Mouse (Mus musculus): ENCODE data around the gene Cby1.

Gene Cby1

GRCm38 (mm10) chr15:79677936-79678335 lies 18.9 kb downstream of the Cby1 start:
- in situ Hi-C loops (cut with MboI, MseI) = no loop called here

DNA sequence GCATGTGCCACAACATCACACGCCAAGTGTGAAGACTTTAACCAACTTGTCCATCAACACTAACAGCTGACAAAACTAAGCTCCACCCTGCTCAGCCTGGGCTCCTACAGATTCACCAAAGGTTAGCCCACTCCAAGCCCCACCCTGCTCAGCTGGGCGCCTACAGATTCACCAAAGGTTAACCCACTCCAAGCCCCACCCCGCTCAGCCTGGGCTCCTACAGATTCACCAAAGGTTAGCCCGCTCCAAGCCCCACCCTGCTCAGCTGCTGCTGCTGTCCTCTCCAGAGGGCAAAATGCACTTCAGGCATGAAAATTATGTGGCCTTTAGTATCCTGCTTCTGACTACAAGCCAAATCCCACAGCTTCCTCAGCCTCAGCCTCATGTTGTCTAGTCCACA lies 23.0 kb downstream of the Cby1 start:
- in situ Hi-C loops (cut with MboI, MseI) = no loop called here

GRCm38 (mm10) chr15:79683146-79683545 lies 24.1 kb downstream of the Cby1 start:
- in situ Hi-C loops (cut with MboI, MseI) = no loop called here

DNA sequence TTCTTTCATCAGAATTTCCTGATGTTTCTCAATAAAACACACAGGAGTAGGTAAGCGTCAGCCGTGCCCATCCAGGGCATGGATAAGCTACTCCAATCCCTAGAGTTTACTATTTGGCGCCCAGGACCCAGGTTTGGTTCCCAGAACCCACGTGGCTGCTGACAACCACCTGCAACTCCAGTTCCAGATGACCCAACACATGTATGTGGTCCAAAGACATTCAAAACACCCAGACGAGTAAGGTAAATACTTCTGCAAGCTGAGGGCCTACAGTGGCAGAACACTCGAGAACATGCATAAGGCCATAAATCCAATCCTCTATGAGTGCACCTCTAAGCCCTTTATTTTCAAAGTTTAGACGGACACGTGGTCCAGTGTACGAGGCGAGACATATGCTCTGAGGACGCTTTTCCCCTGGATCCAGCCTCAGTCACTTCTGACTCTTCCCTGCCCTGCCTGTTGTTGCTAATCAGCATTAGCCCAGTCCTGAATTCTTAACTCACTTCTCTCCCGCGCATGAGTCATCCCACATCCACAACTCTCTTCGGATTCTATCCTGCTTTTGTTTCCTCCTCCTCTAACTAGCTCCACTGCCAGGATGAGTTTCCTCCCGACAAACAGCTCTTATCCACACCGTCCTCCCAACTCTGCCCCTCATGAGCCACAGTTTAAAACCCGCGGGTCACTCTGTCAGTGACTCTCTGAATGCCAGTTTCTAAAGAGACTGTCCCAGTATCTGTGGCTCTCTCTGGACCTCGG lies 24.9 kb downstream of the Cby1 start:
- in situ Hi-C loops (cut with MboI, MseI) = no loop called here

DNA sequence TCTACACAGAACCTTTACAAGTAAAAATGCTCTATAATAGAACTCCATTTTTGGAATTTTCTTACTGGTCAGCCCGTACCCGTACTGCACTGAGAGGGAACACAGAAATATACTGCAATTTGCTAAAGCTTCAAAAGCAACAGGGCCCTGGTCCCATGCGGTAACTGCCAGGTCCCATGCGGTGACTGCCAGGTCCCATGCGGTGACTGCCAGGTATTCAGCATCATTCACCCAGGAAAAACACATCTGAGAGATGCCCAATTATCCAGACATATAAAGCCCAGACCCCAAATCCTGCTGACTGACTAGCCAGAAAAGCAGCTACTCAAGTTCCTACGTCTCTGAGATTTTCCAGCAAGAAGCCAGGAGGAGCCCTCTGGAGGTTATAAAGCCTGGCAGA lies 25.6 kb downstream of the Cby1 start:
- in situ Hi-C loops (cut with MboI, MseI) = no loop called here

GRCm38 (mm10) chr15:79685141-79685641 lies 26.2 kb downstream of the Cby1 start:
- in situ Hi-C loops (cut with MboI, MseI) = no loop called here

DNA sequence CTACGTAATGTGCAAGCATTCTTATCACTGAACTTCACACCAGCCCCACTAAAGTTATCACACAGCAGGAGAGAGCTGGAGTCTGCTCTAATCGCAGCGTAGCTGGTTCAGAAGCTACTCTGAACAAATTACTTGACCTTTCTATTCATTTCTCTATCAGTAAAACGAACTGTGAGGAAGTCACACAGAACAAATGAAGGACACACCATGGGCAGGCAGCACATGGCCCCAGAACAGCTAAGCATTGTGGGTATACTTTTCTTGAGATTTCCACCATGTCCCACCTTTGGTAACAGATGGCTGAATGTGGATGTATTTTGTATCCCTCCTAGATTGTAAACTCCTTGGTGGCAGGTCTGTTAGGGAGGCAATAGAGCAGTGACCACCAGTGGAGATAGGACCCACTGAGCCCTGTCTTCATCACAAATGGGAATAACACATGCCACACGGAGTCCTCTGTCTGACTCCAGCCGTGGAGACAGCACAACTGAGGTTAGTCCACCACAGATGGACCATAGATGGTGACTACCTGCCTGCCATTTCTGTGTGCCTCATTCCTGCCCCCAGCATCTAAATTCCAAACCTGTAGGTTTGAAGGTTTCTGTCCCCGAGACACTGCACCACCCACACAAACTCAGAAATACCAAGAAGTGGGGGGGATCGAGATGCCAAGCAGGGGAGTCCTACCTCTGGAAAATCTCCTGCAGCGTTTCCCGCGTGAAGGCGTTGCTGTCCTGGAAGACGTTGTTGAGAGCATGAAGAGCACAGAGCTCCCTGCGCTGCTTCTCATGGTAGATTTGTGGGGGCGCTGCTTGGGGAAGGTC lies 27.3 kb downstream of the Cby1 start:
- in situ Hi-C loops (cut with MboI, MseI) = no loop called here

- in situ Hi-C loops (cut with MboI, MseI) = no loop called here
These were observed 28.2 kb downstream of the Cby1 start for GRCm38 (mm10) chr15:79687175-79687574.

DNA sequence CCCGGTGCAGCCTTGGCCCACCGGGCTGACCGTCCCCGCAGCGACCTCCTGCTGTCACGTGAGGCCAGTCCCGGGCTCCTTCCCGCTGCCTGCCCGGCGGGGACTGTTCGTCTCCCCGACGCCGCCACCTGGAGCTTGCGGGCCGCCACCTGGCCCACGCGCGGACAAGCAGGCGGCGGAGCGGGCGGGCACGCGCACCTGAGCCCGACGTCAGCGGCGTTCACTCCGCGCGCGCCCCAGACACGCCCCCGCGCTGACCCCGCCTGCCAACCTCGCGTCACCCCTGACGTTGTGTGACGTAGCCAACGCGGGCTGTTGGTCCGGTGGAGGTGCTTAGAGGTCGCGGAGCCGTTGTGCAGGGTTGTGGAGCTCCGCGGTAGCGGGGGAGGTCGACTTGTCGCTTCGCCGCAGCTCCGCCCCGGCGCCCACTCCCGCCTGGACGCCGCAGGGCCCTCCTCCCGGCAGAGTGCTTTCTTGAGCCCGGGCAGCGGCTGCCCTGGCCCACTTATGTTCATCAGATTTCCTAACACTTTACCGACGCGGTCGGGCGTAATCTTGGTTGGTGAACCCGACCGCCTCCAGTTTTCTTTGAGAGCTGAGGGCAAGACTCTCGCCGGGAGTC lies 28.8 kb downstream of the Cby1 start, which contains the start of gene Josd1:
Gene Josd1 (minus strand): TSS at position 274 of the 622 bp plus-strand sequence.
- in situ Hi-C loops (cut with MboI, MseI) = no loop called here

DNA sequence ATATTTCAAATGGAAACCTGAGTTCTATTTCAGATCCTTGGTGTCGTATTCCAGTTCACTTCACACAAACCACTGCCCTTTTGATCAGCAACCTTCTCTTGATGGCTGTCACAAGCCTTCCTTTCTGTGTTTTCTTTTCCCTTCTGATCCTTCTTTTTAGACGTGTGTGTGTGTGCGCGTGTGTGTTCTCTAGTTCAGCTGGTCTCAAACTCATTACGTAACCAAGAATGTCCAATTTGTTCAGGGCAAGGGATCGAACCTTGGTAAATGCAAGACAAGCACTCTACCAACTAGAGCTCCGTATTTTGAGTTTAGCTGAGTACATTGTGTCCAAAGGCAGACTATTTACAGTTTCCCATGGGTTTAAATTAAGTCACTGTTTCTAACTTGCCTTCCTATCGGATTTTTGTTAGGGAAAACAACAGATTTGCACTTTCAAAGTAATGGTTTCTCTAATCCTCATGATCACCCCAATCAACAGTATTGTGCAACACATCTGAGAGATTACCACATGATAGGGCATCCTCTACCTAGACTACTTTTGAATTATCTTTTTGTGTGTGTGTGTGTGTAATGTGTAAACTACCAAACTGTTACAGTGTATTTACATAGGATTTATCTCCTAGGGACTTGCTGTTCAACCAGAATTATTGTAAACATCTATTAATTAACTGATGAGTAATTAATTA lies 29.4 kb downstream of the Cby1 start:
- in situ Hi-C loops (cut with MboI, MseI) = no loop called here

GRCm38 (mm10) chr15:79689662-79690425 lies 30.8 kb downstream of the Cby1 start:
- in situ Hi-C loops (cut with MboI, MseI) = no loop called here

GRCm38 (mm10) chr15:79690426-79691022 lies 31.5 kb downstream of the Cby1 start, which contains the start of gene Gtpbp1:
TSS of gene Gtpbp1 (plus strand) at chr15:79690845.
- in situ Hi-C loops (cut with MboI, MseI) = no loop called here

- in situ Hi-C loops (cut with MboI, MseI) = no loop called here
These were observed 32.1 kb downstream of the Cby1 start for GRCm38 (mm10) chr15:79691023-79691508.

- in situ Hi-C loops (cut with MboI, MseI) = no loop called here
These were observed 33.3 kb downstream of the Cby1 start for GRCm38 (mm10) chr15:79692334-79692733.

DNA sequence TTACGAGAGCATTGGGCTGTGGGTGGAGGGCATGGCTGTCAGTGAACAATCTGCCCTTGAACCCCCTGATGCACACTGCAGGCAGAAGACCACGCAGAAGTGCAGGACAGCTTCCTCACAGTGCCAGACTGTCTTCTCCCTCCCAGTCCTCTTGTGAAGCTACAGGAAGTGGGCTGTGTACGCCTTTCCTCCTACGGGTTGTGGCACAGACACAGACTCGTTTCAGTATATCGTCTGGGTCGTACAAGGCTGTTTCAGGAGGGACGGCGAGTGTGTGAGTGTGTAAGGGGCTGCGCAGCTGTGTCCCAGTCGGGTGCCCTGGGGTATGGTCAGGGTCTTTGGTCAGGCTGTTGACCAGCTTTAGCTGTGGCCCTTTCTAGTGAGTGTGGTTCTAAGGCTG lies 34.7 kb downstream of the Cby1 start:
- in situ Hi-C loops (cut with MboI, MseI) = no loop called here

DNA sequence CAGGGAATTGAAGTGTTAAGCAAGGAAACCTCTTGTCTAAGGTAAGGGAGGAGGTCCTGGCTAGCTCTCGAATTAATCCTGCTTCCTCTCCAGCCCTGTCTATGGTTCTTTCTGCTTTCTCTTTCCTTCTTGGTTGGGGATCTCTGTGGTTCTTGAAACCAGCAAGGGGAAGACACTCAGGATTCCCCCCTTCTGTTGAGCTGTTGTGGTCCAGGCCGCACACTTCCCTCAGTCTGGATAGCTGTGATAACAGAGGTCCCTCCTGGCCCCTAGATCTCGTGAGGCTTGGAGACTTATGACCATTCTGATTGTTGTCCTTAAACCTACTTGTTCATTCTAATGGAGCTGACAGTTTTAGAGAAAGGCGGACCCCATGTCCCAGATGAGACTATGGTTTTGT lies 35.5 kb downstream of the Cby1 start:
- in situ Hi-C loops (cut with MboI, MseI) = no loop called here

DNA sequence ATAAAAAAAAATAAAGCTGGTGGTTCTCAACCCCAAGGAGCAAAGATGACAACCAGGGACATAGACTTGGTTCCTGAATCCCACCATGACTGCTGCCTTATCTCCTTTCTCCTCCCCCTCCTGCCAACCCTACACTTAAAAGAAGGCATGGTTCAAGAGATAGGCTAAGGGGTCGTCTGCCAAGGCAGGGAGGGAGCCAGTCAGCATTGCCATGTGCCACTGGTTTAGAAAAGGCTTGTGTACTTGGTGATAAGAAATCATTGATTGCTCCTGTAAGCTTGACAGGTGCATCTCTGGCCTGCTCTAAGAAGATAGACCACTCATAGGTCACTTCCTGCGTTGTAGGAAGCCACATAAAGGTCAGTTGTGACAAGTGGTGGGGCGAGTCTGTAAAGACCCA lies 36.5 kb downstream of the Cby1 start:
- in situ Hi-C loops (cut with MboI, MseI) = no loop called here

GRCm38 (mm10) chr15:79696508-79696907 lies 37.5 kb downstream of the Cby1 start:
- in situ Hi-C loops (cut with MboI, MseI) = no loop called here

DNA sequence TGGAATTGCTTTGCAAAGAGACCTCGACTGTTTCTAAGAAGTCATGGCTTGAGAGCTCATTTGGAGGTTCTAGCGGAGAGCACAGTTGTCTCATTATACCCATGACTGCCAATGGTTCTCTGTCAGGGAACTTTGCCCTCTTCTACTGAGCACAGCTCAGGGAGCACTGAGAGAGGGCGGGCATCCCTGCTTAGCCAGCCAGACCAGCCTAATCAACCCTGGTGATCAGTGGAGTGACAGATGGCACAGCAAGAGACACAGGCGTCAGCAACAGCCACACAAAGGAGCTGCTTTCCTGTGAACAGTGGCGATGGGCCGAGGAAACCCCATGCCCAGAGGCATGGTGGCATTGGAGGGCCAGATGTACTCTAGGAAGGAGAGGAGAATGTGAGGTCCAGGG lies 38.0 kb downstream of the Cby1 start:
- in situ Hi-C loops (cut with MboI, MseI) = no loop called here

GRCm38 (mm10) chr15:79697558-79698187 lies 38.7 kb downstream of the Cby1 start:
- in situ Hi-C loops (cut with MboI, MseI) = no loop called here

All from T-helper 2 cell (primary cell).